Mouse (Mus musculus) retina, postnatal 1 day (tissue): ENCODE measurements at regions not wholly inside any gene's neighbourhood (a gene's known extent, or its start where the extent isn't known, plus 50 kb on each side); places are given as distances from the start of the nearest gene placed in this dataset.
A peak's percentile ranks its signal among the peaks of the same experiment; 100 is the strongest.
"Not testable (repeated sequence)": the region's sequence is repeated elsewhere in the genome, so short reads cannot be mapped to it uniquely, and the experiment has no call there.

Experiments
- DNase-seq: peaks from one replicate; pipeline ENCODE4 v3.0.0-alpha.2; 2012

- peak; percentile 56 for DNase-seq
Observed at GRCm38 (mm10) chr14:104824926-104825325, 302.5 kb upstream of the Rnf219 start.

- DNase-seq = no peak
Observed at GRCm38 (mm10) chr14:104824224-104824623, 301.8 kb upstream of the Rnf219 start.

GRCm38 (mm10) chr14:104821903-104822573 is 299.6 kb upstream of the Rnf219 start:
- DNase-seq = peak; percentile 57

- peak; percentile 29 for DNase-seq
Observed at GRCm38 (mm10) chr14:104819106-104819505, 296.7 kb upstream of the Rnf219 start.

GRCm38 (mm10) chr14:104813977-104814584 is 291.6 kb upstream of the Rnf219 start:
- DNase-seq = peak; percentile 81

GRCm38 (mm10) chr14:104812006-104812405 is 289.6 kb upstream of the Rnf219 start:
- no peak for DNase-seq

- DNase-seq = no peak
Observed at GRCm38 (mm10) chr14:104805332-104805731, 282.9 kb upstream of the Rnf219 start.

- no peak for DNase-seq
Observed at GRCm38 (mm10) chr14:104796348-104796965, 274.0 kb upstream of the Rnf219 start.

GRCm38 (mm10) chr14:104789346-104789745 is 266.9 kb upstream of the Rnf219 start:
- DNase-seq = no peak

GRCm38 (mm10) chr14:104785066-104785465 is 262.6 kb upstream of the Rnf219 start:
- DNase-seq = peak; percentile 73

- DNase-seq = no peak
Observed at GRCm38 (mm10) chr14:104769938-104770337, 247.5 kb upstream of the Rnf219 start.

GRCm38 (mm10) chr14:104734213-104734612 is 211.8 kb upstream of the Rnf219 start:
- DNase-seq = no peak

GRCm38 (mm10) chr14:104732036-104732435 is 209.6 kb upstream of the Rnf219 start:
- no peak for DNase-seq

- DNase-seq = no peak
Observed at GRCm38 (mm10) chr14:104731319-104731995, 209.0 kb upstream of the Rnf219 start.

GRCm38 (mm10) chr14:104715651-104716050 is 193.2 kb upstream of the Rnf219 start:
- not testable (repeated sequence) for DNase-seq

GRCm38 (mm10) chr14:104702283-104702893 is 179.9 kb upstream of the Rnf219 start:
- no peak for DNase-seq

GRCm38 (mm10) chr14:104698962-104699361 is 176.5 kb upstream of the Rnf219 start:
- DNase-seq = no peak

GRCm38 (mm10) chr14:104695101-104695500 is 172.7 kb upstream of the Rnf219 start:
- DNase-seq = no peak

GRCm38 (mm10) chr14:104694174-104694803 is 171.8 kb upstream of the Rnf219 start:
- peak; percentile 21 for DNase-seq

GRCm38 (mm10) chr14:104692616-104693015 is 170.2 kb upstream of the Rnf219 start:
- DNase-seq = no peak

GRCm38 (mm10) chr14:104688440-104688839 is 166.0 kb upstream of the Rnf219 start:
- no peak for DNase-seq

GRCm38 (mm10) chr14:104676810-104677209 is 154.4 kb upstream of the Rnf219 start:
- DNase-seq = peak; percentile 50

- DNase-seq = peak; percentile 6
Observed at GRCm38 (mm10) chr14:104661696-104662095, 139.3 kb upstream of the Rnf219 start.
